Mouse (Mus musculus) gastrocnemius, adult 18-20 months (tissue): Measurements from ENCODE around the gene Heatr5a. TPM values are rescaled to one million over a fixed set of nuclear protein-coding genes. Genes with fewer than 3 reads are reported as not detected.

ENCODE experiments used
- DNase-seq: peaks from one replicate; pipeline ENCODE4 v3.0.0; 2021; ENCODE audit warnings: low spot score
- total RNA-seq, 2 experiments: library from RNA; stranded (reverse); gene quantifications; 2 replicates each; pipeline ENCODE4 v1.2.3; 2021

Heatr5a gene
- total RNA-seq, 2 experiments from 2014 or later: 22.7 to 27.2 TPM

DNA sequence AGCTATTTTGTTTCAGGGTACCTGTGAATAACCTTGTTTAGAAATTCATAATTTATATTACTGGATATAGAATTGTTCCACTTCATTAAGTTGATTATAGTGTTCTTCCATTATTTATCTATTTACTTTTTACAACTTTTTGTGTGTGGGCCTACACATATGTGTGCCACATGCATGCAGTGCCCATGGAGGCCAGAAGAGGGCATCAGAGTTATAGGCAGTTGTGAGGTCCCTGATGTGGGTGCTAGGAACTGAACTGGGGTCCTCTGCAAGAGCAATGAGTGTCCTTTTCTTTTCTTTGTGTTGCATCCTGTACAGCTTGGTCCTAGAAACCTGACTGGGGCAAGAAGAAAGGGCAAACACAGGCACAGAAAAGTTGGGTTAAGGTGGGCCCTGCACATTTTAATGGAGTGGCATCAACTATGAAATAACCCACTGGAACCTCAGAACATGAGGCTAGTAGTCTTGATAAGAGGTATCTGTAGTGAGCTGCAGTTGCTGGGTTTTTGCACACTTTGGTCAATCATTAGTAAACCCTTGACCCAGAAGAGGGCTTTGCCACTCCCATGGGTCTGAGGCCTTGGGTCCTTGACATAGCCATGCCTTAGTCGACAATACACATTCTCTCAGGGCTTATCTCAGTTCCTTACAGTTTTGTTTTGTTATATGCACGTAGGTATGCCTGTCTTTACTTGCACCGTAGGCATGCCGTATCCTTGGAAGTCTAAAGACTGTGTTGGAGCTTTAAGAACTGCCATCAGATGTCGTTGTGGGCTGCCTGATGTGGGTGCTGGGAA, 1.3 kb upstream of the Heatr5a start:
- DNase-seq: no peak

GRCm38 (mm10) chr12:51970352-51971069, 610 bp downstream of the Heatr5a start:
- DNase-seq: no peak

- DNase-seq: no peak
Observed at GRCm38 (mm10) chr12:51969876-51970275, 1.2 kb downstream of the Heatr5a start.

DNA sequence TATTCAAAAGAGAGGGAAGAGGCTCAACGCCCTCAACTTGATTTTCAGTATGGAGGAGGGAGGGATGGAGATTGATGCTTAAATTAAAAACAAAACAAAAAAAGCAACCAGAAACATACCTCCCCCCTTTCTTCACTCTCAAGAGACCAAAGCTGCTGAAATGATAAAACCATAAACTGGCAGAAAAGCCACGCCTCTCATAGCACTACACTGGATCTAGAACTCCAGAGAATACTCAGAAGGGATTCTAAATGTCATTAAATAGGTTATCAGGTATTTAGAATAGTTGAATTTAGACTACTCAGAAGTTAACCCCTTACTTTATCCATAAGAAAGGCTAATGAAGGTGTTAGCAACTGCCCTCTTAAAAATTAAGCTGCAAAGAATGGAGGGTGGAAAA, 2.0 kb downstream of the Heatr5a start:
- no peak for DNase-seq

DNA sequence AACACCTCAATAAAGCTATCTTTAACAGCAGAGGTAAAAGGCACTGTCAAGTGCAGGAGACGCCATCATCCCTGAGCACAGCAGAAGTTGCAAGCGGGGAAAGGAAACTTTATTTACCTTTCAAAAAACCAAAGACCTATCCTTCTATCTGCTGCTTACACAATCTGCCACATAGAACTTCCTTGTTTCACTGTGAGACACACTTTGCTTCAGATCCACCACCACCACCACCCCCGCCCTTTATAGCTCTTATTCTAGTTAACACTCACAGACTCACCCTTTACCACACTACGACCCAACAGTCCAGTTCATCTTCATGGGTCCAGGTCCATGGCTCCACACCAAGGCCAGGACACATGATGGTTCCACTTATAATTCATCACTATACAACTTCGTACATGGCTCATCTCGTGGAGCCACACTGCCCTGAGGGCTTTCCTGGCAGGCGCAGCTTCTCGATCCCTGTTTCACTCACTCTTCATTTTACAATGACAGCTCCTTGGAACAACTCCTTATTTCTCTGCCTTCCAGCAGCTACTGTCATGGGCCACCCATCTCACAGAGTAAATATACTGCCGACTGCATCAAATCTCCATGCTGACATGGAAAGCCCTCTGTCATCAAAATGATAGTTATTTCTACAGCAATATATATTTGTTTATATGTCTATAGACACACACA, 3.1 kb downstream of the Heatr5a start:
- DNase-seq: no peak

GRCm38 (mm10) chr12:51957626-51958025, 13.5 kb downstream of the Heatr5a start:
- DNase-seq: no peak

DNA sequence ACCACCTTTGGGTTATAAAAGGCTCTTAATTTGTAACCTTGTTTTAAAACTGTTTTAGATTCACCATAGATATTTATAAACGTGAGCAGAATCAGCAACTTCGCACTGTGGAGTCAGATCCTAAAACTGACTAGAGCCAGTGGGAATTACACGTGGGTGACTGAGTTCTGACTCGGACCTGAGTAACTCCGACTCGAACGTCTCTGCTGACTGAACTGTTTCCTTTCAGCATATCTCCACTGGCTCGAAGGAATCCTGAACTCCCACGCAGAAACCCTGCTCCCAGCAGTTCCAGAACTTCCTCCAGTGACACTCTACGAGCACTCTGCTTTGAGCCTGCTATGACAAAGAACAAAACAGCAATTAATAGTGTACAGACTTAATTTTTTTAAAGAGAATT, 18.8 kb downstream of the Heatr5a start:
- DNase-seq: no peak

DNA sequence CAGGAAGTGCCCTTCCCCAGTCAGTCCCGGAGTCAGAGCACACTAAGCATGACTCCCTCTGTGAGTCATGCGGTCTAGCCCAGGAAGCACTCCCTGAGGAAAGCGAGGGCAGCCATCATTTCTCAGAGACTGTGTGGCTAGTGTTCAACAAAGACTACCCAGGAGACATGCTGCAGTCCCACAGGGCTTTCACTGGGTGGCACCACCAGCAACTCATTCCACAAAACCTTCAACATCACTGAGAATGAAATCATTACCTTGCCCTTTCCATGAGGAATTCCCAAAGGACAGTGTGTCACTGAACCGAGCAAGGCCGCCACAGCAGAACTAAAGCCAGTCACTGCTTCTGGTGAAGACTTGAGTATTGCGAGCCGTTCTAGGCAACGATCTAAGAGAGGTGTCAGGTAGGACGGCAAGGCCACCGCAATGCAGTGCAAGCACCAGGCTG, 23.6 kb downstream of the Heatr5a start:
- no peak for DNase-seq

DNA sequence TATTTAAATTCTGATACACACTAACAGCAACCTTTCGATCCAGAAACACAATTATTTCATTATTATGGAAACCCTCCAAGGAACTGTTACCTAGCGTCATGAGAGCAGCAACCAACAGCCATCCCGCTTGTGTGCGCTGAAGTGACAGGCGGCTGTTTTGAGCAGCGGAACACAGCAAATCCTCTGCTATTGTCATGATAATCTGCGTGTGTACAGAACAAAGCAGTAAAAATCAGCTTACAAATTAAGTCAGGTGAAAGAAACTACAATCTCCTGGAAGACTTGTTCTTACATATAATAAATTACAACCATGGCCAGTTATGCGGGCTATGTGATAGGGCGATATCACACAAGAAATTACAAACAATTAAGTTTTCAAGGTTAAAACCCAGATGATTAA, 25.8 kb downstream of the Heatr5a start:
- DNase-seq: no peak

DNA sequence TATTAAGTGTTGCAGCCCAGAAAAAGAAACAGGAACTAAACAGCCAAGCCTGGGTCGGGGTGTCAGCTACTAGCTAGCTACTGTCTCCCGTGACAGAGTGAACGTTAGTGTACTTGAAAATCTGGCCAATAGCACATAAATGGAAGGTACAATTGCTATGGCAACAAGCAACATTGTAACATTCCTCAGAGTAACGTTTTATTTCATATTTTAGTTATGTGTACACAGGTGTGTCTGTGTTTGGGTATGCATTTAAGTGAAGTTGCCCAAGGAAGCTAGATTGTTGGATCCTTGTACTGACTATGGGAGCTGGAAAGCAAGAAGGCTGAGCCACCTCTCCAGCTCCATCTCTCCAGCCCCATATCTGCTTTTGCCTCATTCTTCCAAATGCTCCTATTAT, 31.3 kb downstream of the Heatr5a start:
- no peak for DNase-seq

- peak; percentile 44 for DNase-seq
Observed at GRCm38 (mm10) chr12:51937938-51938337, 33.2 kb downstream of the Heatr5a start.

DNA sequence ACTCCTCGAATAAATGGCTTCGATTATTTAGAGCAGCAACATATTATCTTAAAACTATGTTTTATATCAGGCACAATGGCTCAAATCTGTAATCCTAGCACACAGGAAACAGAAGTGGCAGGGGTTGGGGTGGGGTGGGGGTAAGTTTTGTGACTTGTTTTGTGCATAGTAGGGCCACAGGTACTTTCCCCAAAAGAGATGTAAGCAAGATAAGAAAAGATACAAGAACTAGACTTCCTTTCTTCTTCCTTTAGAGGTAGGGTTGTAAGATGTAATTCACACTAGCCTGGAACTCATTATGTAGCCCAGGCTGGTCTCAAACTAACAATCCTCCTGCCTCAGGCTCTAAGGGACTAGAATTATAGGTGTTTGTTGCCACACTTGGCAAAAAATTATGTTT, 41.5 kb downstream of the Heatr5a start:
- no peak for DNase-seq

GRCm38 (mm10) chr12:51917191-51917590, 53.9 kb downstream of the Heatr5a start:
- DNase-seq: no peak

- no peak for DNase-seq
Observed at GRCm38 (mm10) chr12:51914903-51915670, 56.0 kb downstream of the Heatr5a start.

GRCm38 (mm10) chr12:51909202-51909601, 61.9 kb downstream of the Heatr5a start:
- no peak for DNase-seq

DNA sequence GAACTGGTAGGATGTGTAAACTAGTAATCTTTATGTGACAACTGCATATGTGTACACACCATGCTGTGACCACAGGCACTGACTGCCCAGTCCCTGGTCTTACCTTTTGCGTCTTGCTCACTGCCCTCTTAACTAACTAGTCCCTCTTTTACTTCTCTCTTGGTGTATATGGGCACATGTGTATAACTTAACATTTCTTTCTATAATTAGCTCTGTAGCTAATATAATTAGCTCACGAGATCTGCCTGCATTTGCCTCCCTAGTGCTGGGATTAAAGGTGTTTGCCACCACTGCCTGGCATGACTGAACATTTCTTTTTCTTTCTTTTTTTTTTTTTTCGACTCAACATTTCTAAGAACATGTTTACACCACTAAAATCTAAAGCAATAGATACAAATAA, 63.6 kb downstream of the Heatr5a start:
- DNase-seq: no peak

- DNase-seq: no peak
Observed at GRCm38 (mm10) chr12:51900551-51900950, 70.6 kb downstream of the Heatr5a start.

- no peak for DNase-seq
Observed at GRCm38 (mm10) chr12:51896901-51897300, 74.2 kb downstream of the Heatr5a start.

- no peak for DNase-seq
Observed at GRCm38 (mm10) chr12:51888609-51889008, 82.5 kb downstream of the Heatr5a start.

DNA sequence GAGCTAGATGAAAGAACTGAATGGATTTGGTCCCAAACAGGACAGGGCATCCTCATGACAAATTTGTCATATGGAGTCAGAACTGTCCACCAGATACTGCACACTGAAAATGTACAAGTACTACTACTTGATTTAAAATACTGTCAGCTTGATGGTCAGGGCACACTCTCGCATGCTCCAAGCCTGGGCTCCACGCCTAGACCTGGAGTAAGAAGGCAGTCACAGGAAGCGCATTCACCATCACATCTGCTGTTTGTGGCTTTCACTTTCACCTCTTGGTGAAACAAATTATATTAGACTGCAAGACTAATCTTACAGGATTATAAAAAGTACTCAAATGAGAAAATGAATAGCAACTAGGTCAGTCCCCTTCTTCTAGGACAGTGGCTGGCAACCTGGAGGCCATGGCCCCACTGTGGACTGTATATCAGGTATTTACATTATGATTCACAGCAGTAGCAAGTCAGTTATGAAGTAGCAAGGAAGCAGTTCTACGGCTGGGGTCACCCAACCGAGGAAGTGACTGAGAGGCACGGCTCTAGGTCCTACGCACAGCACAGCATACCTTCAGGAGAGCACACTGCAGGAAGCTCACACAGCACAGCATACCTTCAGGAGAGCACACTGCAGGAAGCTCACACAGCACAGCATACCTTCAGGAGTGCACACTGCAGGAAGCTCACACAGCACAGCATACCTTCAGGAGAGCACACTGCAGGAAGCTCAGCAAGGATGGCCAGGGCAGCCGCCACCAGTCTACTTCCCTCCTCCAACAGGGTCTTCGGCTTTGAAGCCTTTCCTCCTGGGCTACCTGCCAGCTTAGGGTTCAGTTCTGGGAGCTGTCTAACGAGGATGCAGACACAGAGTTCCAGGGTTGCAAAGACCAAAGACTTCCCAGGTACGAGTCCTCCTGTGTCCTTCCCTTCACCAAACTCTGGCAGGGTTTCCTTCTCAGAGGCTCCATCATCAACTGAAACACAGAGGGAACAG, 83.5 kb downstream of the Heatr5a start:
- no peak for DNase-seq
